Mouse (Mus musculus): ENCODE results near the gene Dnah7c.
"Not testable (repeated sequence)": the region's sequence is repeated elsewhere in the genome, so short reads cannot be mapped to it uniquely, and the experiment has no call there.

GRCm38 (mm10) chr1:46596343-46596742, 171.0 kb downstream of the Dnah7c start:
- not testable (repeated sequence) for TF ChIP-seq POLR2A, CTCF (IDR thresholded peaks at IDR 0.05; ENCODE audit: insufficient read depth, low read depth, low read length)

Measured in olfactory bulb, adult 2 months (tissue).